Mouse (Mus musculus): ENCODE results near the gene Tnfaip6. TPM values are rescaled to one million over a fixed set of nuclear protein-coding genes. Genes with fewer than 3 reads are reported as not detected.
A peak's percentile ranks its signal among the peaks of the same experiment; 100 is the strongest.

The Tnfaip6 gene
- total RNA-seq, 2 experiments from 2014 or later: 0.59 to 1.2 TPM

DNA sequence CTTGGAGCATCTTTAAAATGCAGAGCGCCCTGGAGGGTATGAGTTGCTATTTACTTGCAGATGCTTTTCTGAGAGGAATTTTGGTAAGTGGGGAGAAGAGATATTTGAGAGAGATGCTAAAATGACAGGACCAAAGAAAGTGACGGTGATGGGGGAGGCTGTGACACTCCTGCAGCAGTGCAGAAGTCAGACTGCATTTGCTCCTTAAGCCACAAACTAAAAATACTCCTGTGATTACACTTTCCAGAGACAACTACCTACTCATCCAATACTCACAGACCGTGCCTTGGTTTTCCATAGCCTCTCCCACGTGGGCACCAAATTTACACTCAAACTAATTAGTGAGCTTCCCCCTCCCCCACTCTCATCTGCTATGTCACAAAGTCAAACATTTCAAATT lies 2.7 kb upstream of the Tnfaip6 start:
- intact Hi-C loops (cut with DNase I): loop anchor here (5.0 kb wide), 1 partner anchor 53 kb away; no protein-coding TSS in a partner anchor

GRCm38 (mm10) chr2:52036929-52037595 lies 747 bp upstream of the Tnfaip6 start:
- no peak for TF ChIP-seq CTCF (IDR thresholded peaks at IDR 0.05)
- no peak for DNase-seq
- intact Hi-C loops (cut with DNase I): loop anchor here (5.0 kb wide), 1 partner anchor 55 kb away; no protein-coding TSS in a partner anchor
- Histone ChIP-seq H3K27ac (no peak overlapping the region; the same call in 1 of the 2 replicates), H3K4me3 (no peak overlapping the region)

More for the DNA sequence above, 2.7 kb upstream of the Tnfaip6 start:
- no peak for DNase-seq
- Histone ChIP-seq H3K4me3 (no peak overlapping the region), H3K27ac (no peak overlapping the region)
- no peak for TF ChIP-seq CTCF (IDR thresholded peaks at IDR 0.05)

DNA sequence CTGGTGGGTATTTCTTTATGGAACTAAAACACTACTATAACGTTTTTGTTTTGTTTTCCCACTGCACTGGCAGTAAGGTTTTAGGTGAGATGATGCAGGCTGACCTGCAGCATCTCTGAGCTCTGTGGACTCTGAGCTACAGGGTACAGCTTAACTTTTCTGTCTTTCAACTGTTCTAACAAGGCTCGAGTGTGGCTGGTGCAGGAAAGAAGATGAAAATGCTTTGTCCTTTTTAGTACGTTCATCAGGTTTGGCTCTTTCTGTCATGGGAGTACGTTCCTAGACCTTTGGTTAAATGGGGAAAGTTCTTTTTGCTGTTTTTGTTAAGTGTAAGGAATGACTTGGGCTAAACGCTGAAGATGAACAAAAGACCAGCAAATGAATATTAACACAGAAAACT lies 749 bp downstream of the Tnfaip6 start:
- peak overlapping the region; percentile 76 for H3K27ac ChIP-seq
- DNase-seq: no peak
- TF ChIP-seq CTCF (IDR thresholded peaks at IDR 0.05): no peak
- H3K4me3 ChIP-seq: peak overlapping the region; percentile 66
- intact Hi-C loops (cut with DNase I): loop anchor here (5.0 kb wide), 1 partner anchor 56 kb away; no protein-coding TSS in a partner anchor

DNA sequence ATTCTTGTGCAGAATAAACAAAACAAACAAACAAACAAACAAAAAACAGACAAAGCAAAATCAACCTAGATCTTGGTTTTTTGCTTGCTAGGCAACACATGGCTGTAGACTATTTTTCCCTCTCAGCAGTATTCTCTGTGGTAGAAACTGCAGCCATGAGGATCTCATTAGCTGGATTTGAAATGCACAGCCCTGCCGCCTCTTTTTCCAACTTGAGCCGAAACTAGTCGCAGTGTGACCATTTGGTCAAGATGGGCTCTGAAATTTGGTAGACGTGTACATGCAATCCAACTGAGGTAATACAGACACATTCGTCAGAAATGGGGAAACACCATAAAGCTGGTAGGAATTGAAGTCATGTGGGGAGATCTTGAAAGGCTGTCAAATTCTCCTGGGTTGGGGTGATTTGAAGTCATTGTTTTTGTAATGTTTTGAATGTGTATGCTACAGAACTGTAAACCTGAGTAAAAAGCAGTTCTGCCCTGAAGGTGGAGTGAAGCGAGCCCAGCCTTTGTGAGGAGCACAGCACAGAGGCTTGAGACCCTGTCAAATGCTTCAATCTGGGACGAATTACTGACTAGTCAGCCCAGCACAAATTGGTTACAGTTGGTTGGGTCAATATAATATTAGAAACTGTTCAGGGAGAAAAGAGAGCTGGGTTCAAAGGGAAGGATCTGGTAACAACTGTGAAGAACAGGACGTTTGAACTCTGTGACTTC lies 1.4 kb downstream of the Tnfaip6 start:
- H3K4me3 ChIP-seq: peak overlapping the region; percentile 66
- peak; percentile 21 for DNase-seq
- H3K27ac ChIP-seq: peak overlapping the region; percentile 46
- no peak for TF ChIP-seq CTCF (IDR thresholded peaks at IDR 0.05)
- intact Hi-C loops (cut with DNase I): loop anchor here (5.0 kb wide), 1 partner anchor 57 kb away; no protein-coding TSS in a partner anchor

- Histone ChIP-seq H3K27ac (0 out of 2 replicates have a peak overlapping the region, but pooled peaks have one; percentile 35), H3K4me3 (no peak overlapping the region)
- no peak for DNase-seq
- TF ChIP-seq CTCF (IDR thresholded peaks at IDR 0.05): no peak
- intact Hi-C loops (cut with DNase I): no loop called here
These were observed 4.3 kb downstream of the Tnfaip6 start for GRCm38 (mm10) chr2:52042132-52042531.

DNA sequence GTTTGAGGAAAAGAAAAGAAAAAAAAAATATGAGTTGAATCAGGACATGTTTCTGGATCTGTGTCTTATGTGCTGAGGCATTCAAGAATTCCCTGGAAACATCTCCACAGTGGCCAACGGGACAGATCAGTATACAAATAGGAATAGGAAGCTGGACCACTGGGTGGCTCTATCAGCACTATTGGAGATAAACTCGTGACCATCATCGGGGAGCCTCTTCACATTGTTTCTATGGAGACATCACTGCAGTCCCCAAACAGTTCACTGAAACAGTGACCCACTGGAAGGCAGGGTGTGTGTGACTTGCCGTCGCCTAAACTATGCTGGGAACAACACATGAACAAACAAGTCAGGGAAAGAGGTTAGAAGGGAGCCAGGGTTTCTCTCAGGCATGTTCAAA lies 4.9 kb downstream of the Tnfaip6 start:
- no peak for TF ChIP-seq CTCF (IDR thresholded peaks at IDR 0.05)
- intact Hi-C loops (cut with DNase I): no loop called here
- H3K4me3 ChIP-seq: no peak overlapping the region; the same call in 1 of the 2 replicates

DNA sequence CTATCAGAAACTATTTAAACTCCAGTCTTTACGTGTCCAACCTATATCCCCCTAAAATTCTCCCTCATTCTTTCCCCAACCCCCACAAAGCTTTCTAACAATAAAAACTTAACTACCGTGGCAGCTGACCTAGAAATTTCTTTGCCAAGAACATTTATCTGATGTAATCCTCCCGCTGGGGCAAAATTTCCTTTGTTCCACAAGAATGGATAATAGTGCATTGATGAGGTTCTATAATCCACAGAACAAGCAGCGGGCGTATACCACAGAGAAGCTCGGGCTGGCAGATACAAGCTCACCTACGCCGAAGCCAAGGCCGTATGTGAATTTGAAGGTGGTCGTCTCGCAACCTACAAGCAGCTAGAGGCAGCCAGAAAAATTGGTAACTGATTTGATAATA lies 5.7 kb downstream of the Tnfaip6 start:
- Histone ChIP-seq H3K27ac (no peak overlapping the region), H3K4me3 (no peak overlapping the region)
- intact Hi-C loops (cut with DNase I): no loop called here
- TF ChIP-seq CTCF (IDR thresholded peaks at IDR 0.05): no peak
- no peak for DNase-seq

More for the DNA sequence above, 4.9 kb downstream of the Tnfaip6 start:
- 0 out of 2 replicates have a peak overlapping the region, but pooled peaks have one; percentile 35 for H3K27ac ChIP-seq
- DNase-seq: no peak

DNA sequence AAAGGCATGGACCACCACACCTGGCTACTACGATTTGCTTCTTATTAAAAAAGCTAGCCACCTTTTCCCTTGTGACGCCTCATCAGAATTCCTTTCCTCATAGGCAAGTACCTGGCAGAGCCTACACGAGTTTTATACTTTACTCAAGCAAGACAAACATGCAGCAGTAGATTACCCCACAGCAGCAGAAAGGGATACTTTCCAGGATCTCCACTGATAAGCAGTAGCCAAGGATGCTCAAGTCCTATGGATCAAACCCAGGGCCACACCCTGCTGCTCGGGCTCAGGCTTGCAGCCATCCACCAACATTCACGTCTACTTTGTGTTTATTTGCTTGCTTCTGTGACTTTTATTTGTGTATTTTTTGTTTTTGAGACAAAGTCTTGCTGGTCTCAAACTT lies 8.2 kb downstream of the Tnfaip6 start:
- intact Hi-C loops (cut with DNase I): no loop called here
- no peak for DNase-seq
- H3K4me3 ChIP-seq: no peak overlapping the region
- no peak overlapping the region for H3K27ac ChIP-seq
- no peak for TF ChIP-seq CTCF (IDR thresholded peaks at IDR 0.05)

DNA sequence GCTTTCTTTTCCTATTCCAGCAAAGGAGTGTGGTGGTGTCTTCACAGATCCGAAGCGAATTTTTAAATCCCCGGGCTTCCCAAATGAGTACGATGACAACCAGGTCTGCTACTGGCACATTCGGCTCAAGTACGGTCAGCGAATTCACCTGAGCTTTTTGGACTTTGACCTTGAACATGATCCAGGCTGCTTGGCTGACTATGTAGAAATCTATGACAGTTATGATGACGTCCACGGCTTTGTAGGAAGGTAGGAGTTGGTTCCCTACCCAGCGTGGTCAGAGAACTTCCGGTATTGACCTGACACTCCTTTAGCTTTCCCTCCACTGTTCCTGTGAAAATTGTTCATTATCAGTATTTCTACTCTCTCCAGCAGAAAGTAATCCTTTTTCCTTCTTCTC lies 13.0 kb downstream of the Tnfaip6 start:
- intact Hi-C loops (cut with DNase I): no loop called here
- Histone ChIP-seq H3K27ac (no peak overlapping the region), H3K4me3 (no peak overlapping the region)
- DNase-seq: no peak
- no peak for TF ChIP-seq CTCF (IDR thresholded peaks at IDR 0.05)

DNA sequence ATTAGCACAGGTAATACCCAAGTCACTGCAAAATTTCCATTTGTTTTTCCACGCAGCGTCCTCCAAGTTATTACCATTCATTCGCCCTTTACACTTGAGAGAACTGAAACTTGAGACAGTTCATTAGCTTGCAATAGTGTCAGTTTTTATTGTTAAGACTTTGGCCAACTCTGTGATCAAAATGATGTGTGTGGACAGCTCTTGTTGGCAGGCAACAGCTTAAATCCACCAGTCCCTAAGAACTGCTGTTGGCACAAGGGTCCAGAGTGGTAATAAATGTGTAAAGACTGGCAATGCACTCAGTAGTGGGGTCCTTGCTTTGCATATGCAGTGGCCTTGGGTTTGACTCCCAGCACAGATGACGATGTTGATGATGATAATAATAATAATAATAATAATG lies 14.5 kb downstream of the Tnfaip6 start:
- no peak overlapping the region for H3K4me3 ChIP-seq
- H3K27ac ChIP-seq: no peak overlapping the region
- no peak for DNase-seq
- no peak for TF ChIP-seq CTCF (IDR thresholded peaks at IDR 0.05)
- intact Hi-C loops (cut with DNase I): no loop called here

DNA sequence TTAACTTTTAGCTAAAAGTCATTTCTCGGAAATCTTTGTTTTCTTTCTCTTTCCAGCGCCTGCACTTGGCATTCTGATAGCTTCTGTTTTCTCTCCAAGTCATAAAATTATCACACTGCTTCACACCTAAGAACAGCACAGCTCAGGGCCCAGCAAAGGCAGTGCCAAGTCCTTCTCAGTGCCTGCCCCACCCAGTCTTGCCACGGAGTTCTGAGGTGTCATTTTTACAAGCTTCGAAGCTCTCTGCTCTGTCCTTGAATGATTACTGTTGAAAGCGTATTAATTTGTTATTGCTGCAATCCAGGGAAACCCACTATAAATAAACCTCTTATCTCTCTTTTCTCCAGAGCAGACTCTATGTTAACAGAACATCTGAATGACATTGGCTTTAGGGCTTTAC lies 15.7 kb downstream of the Tnfaip6 start:
- Histone ChIP-seq H3K4me3 (no peak overlapping the region), H3K27ac (no peak overlapping the region)
- TF ChIP-seq CTCF (IDR thresholded peaks at IDR 0.05): no peak
- intact Hi-C loops (cut with DNase I): no loop called here
- DNase-seq: no peak

DNA sequence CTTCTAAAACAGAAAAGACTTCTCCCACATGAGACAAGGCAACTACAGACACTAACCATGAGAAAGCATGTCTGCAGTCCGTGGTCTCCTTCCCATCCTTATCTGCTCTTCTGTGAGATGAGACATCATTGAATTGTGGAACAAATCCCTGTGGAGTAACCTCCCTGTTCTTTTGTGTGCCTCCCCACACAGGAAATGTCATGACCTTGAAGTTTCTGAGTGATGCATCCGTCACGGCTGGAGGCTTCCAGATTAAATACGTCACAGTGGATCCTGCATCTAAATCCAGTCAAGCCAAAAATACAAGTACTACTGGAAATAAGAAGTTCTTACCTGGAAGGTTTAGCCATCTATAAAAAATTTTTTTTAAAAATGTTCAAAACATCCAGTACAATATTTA lies 17.8 kb downstream of the Tnfaip6 start:
- no peak for DNase-seq
- Histone ChIP-seq H3K4me3 (no peak overlapping the region), H3K27ac (no peak overlapping the region)
- intact Hi-C loops (cut with DNase I): no loop called here
- TF ChIP-seq CTCF (IDR thresholded peaks at IDR 0.05): no peak

- no peak for DNase-seq
- Histone ChIP-seq H3K27ac (no peak overlapping the region), H3K4me3 (no peak overlapping the region)
- no peak for TF ChIP-seq CTCF (IDR thresholded peaks at IDR 0.05)
- intact Hi-C loops (cut with DNase I): no loop called here
These were observed 19.3 kb downstream of the Tnfaip6 start for GRCm38 (mm10) chr2:52057099-52057498.

Data from gastrocnemius, adult 2 months (tissue).